ENCODE assay signal across 8 mouse cellular contexts in genomic region chr8:94695341-94695993, GRCm38 (mm10). TPM values are rescaled to one million over a fixed set of nuclear protein-coding genes. Genes with fewer than 3 reads are reported as not detected.
DNase-seq lines count a peak whose midpoint lies in the region; ATAC-seq and TF ChIP-seq lines count a peak whose summit lies in the region.

No protein-coding gene starts in this region.

- H3K27me3 ChIP-seq in embryonic facial prominence, embryonic 12.5 days, result peaks cover 64% of the 10 kb centered on the region
- peaks cover 24% of the 10 kb centered on the region for H3K27me3 ChIP-seq in intestine, embryonic 15.5 days (replicated peaks)
- peaks cover 48% of the 10 kb centered on the region for H3K27me3 ChIP-seq in liver, postnatal 0 days (ENCODE audit: insufficient read depth, low read length)

- no peaks in the 10 kb centered on the region for H3K9me3 ChIP-seq in embryonic facial prominence, embryonic 12.5 days
- no peaks in the 10 kb centered on the region for H3K9me3 ChIP-seq in intestine, embryonic 15.5 days
- H3K9me3 ChIP-seq in liver, postnatal 0 days (ENCODE audit: low read length), result no peaks in the 10 kb centered on the region

- no peaks in the 10 kb centered on the region for H3K36me3 ChIP-seq in embryonic facial prominence, embryonic 12.5 days
- H3K36me3 ChIP-seq in intestine, embryonic 15.5 days, result no peaks in the 10 kb centered on the region
- H3K36me3 ChIP-seq in liver, postnatal 0 days (replicated peaks; ENCODE audit: insufficient read depth, low read length), result no peaks in the 10 kb centered on the region

- peak overlapping the region; percentile 62 for H3K4me3 ChIP-seq in layer of hippocampus, adult 2 months
- H3K4me3 ChIP-seq in embryonic facial prominence, embryonic 12.5 days, result peak overlapping the region; percentile 44
- peak overlapping the region; percentile 54 for H3K4me3 ChIP-seq in intestine, embryonic 15.5 days (replicated peaks)
- H3K4me3 ChIP-seq in liver, postnatal 0 days (ENCODE audit: low read depth, low read length), result peak overlapping the region; percentile 42

- H3K4me2 ChIP-seq in embryonic facial prominence, embryonic 12.5 days (replicated peaks), result peak overlapping the region; percentile 86
- peak overlapping the region; percentile 92 for H3K4me2 ChIP-seq in intestine, embryonic 15.5 days (replicated peaks)
- H3K4me2 ChIP-seq in liver, postnatal 0 days (ENCODE audit: low read depth, low read length), result peak overlapping the region; percentile 71

- no peak for DNase-seq in layer of hippocampus, adult 2 months (ENCODE audit: low spot score in 2 of 2)
- DNase-seq in layer of hippocampus, adult 9-10 months (ENCODE audit: low spot score), result no peak
- peak; percentile 33 for DNase-seq in liver, postnatal 0 days
- no peak for DNase-seq in frontal cortex, postnatal 25 days (ENCODE audit: low spot score in 2 of 2)
- no peak for DNase-seq in urinary bladder, adult 18-20 months (ENCODE audit: low spot score in 2 of 2)

- WGBS in embryonic facial prominence, embryonic 12.5 days, result under 1% methylated on average over 31 of the region's 31 CpGs
- under 1% methylated on average over 31 of the region's 31 CpGs for WGBS in intestine, embryonic 15.5 days
- under 1% methylated on average over 31 of the region's 31 CpGs for WGBS in liver, postnatal 0 days (ENCODE audit: insufficient replicate concordance)

- H3K27ac ChIP-seq in layer of hippocampus, adult 2 months, result peak overlapping the region; percentile 89
- no peak overlapping the region for H3K27ac ChIP-seq in embryonic facial prominence, embryonic 12.5 days
- peak overlapping the region; percentile 36; the same call in 1 of the 2 replicates for H3K27ac ChIP-seq in intestine, embryonic 15.5 days
- no peak overlapping the region for H3K27ac ChIP-seq in liver, postnatal 0 days (ENCODE audit: low read depth)

- H3K9ac ChIP-seq in embryonic facial prominence, embryonic 12.5 days, result no peak overlapping the region
- H3K9ac ChIP-seq in intestine, embryonic 15.5 days, result peak overlapping the region; percentile 48
- H3K9ac ChIP-seq in liver, postnatal 0 days (replicated peaks), result no peak overlapping the region

- no peak for TF ChIP-seq EP300 in liver, postnatal 0 days (IDR thresholded peaks at IDR 0.05; ENCODE audit: low read depth)

- H3K4me1 ChIP-seq in embryonic facial prominence, embryonic 12.5 days, result peaks cover 13% of the 10 kb centered on the region
- H3K4me1 ChIP-seq in intestine, embryonic 15.5 days (replicated peaks), result peaks cover 15% of the 10 kb centered on the region
- H3K4me1 ChIP-seq in liver, postnatal 0 days (ENCODE audit: insufficient read depth), result peaks cover 12% of the 10 kb centered on the region

- peak; percentile 56; the same call in 1 of the 2 replicates for ATAC-seq in embryonic facial prominence, embryonic 12.5 days (ENCODE audit: insufficient number of reproducible peaks, insufficient read depth, low FRiP score, low TSS enrichment)
- ATAC-seq in intestine, embryonic 15.5 days, result peak; percentile 83
- ATAC-seq in liver, postnatal 0 days, result peak; percentile 59
- no peak for ATAC-seq in megakaryocyte-erythroid progenitor cell, adult 5-6 weeks (replicated peaks; ENCODE audit: low FRiP score, low TSS enrichment, poor library complexity, severe bottlenecking)

- TF ChIP-seq CTCF in layer of hippocampus, adult 2 months (conservative IDR thresholded peaks at IDR 0.05), result no peak
- TF ChIP-seq CTCF in liver, postnatal 0 days (IDR thresholded peaks at IDR 0.05; ENCODE audit: low read depth), result no peak

RNA-seq across cellular contexts. Expression of gene Pllp, which starts 0.6 kb away (rescaled TPM):
- 10 to 100 TPM; 37.5 to 39.8 TPM for total RNA-seq in layer of hippocampus, adult 2 months (2021)
- 2.3 TPM in 2 replicates for polyA plus RNA-seq in embryonic facial prominence, embryonic 12.5 days (2016; fragmentation: Nextera tagmentation; extraction: Ambion mirVana)
- polyA plus RNA-seq in intestine, embryonic 15.5 days (2015; fragmentation: Nextera tagmentation; extraction: Ambion mirVana), result 42.1 and 47.0 TPM in 2 replicates
- 2.5 and 3.1 TPM in 2 replicates for polyA plus RNA-seq in liver, postnatal 0 days (2015; fragmentation: Nextera tagmentation; extraction: Ambion mirVana)
- not detected in 2 replicates for total RNA-seq in megakaryocyte-erythroid progenitor cell, adult 5-6 weeks (2014; fragmentation: Nextera tagmentation)
- not detected in 2 replicates for total RNA-seq in megakaryocyte-erythroid progenitor cell, adult 5-6 weeks (2017)

RNA-seq across cellular contexts. Expression of gene Arl2bp, which starts 29.1 kb away (rescaled TPM):
- 100 to 1,000 TPM; 145 to 147 TPM for total RNA-seq in layer of hippocampus, adult 2 months (2021)
- polyA plus RNA-seq in embryonic facial prominence, embryonic 12.5 days (2016; fragmentation: Nextera tagmentation; extraction: Ambion mirVana), result 162 and 168 TPM in 2 replicates
- polyA plus RNA-seq in intestine, embryonic 15.5 days (2015; fragmentation: Nextera tagmentation; extraction: Ambion mirVana), result 118 and 123 TPM in 2 replicates
- 20.8 and 21.3 TPM in 2 replicates for polyA plus RNA-seq in liver, postnatal 0 days (2015; fragmentation: Nextera tagmentation; extraction: Ambion mirVana)
- 51.1 and 64.0 TPM in 2 replicates for total RNA-seq in megakaryocyte-erythroid progenitor cell, adult 5-6 weeks (2014; fragmentation: Nextera tagmentation)
- total RNA-seq in megakaryocyte-erythroid progenitor cell, adult 5-6 weeks (2017), result 124 and 152 TPM in 2 replicates

RNA-seq across cellular contexts. Expression of gene Ccl22, which starts 49.9 kb away (rescaled TPM):
- total RNA-seq in layer of hippocampus, adult 2 months (2021), result under 1 TPM in 1 of 2 experiments, not detected in 1; 0.37 TPM
- not detected in 2 replicates for polyA plus RNA-seq in embryonic facial prominence, embryonic 12.5 days (2016; fragmentation: Nextera tagmentation; extraction: Ambion mirVana)
- polyA plus RNA-seq in intestine, embryonic 15.5 days (2015; fragmentation: Nextera tagmentation; extraction: Ambion mirVana), result not detected in 2 replicates
- polyA plus RNA-seq in liver, postnatal 0 days (2015; fragmentation: Nextera tagmentation; extraction: Ambion mirVana), result 0.07 and 0.28 TPM in 2 replicates
- total RNA-seq in megakaryocyte-erythroid progenitor cell, adult 5-6 weeks (2014; fragmentation: Nextera tagmentation), result not detected in 2 replicates
- total RNA-seq in megakaryocyte-erythroid progenitor cell, adult 5-6 weeks (2017), result not detected in 2 replicates

Comparison
In these comparisons a context has a peak if more than half of its experiments do, and no peak if none do; other contexts are left out.
1. H3K27ac ChIP-seq: peak in layer of hippocampus, adult 2 months (single experiment) and intestine, embryonic 15.5 days (single experiment); none in embryonic facial prominence, embryonic 12.5 days (single experiment) and liver, postnatal 0 days (single experiment).
2. RNA of gene Pllp, which starts 0.6 kb away (polyA plus RNA-seq): 42.1 to 47.0 TPM in intestine, embryonic 15.5 days; 2.5 to 3.1 TPM in liver, postnatal 0 days and 2.3 TPM in embryonic facial prominence, embryonic 12.5 days; every median in the first group is over 10 times any median in the second.
3. Peak in every context shown above with its lines, with median percentiles within 50 percentile points of each other: H3K4me3 ChIP-seq and H3K4me2 ChIP-seq.